Mouse (Mus musculus) CH12.LX (cell line): Measurements from ENCODE around the gene Wdfy1. TPM values are rescaled to one million over a fixed set of nuclear protein-coding genes. Genes with fewer than 3 reads are reported as not detected.

Source experiments
- DNase-seq: peaks from one replicate; pipeline ENCODE4 v3.0.0-alpha.2; 2013; ENCODE audit errors: extremely low read depth
- H3K27ac ChIP-seq: 2 replicates; pipeline ENCODE4 v1.5.1; 2012; ENCODE audit warnings: low read depth, mild to moderate bottlenecking, control low read depth, moderate library complexity; ENCODE audit not compliant: insufficient read depth
- H3K27me3 ChIP-seq: replicated peaks from 2 replicates; pipeline ENCODE3; 2012; ENCODE audit warnings: inconsistent platforms
- H3K36me3 ChIP-seq, 2 experiments: replicated peaks in 1 of 2; 2 replicates each; pipeline versions ENCODE3 to v1.6.1; 2012; ENCODE audit warnings: inconsistent platforms in 1 of 2, low read length in 1 of 2, mild to moderate bottlenecking in 1 of 2, mixed read lengths in 1 of 2, moderate library complexity in 1 of 2; ENCODE audit not compliant: control insufficient read depth in 1 of 2, insufficient read depth in 1 of 2
- H3K4me1 ChIP-seq, 2 experiments: 2 replicates each; pipeline ENCODE4 v1.6.1; 2012; ENCODE audit warnings: inconsistent platforms in 1 of 2, moderate library complexity in 1 of 2; ENCODE audit not compliant: insufficient read depth in 2 of 2, control insufficient read depth in 1 of 2
- H3K4me2 ChIP-seq: 2 replicates; pipeline ENCODE4 v1.6.1; 2012; ENCODE audit warnings: low read depth, mild to moderate bottlenecking, control low read depth; ENCODE audit not compliant: poor library complexity, insufficient read depth, severe bottlenecking
- H3K4me3 ChIP-seq, 3 experiments: fragments of 150-350 bp in 1 of 3; sonication (generic) in 1 of 3; replicated peaks in 1 of 3; 2 replicates each; pipeline versions ENCODE3 to v1.5.1; 2011 to 2012; ENCODE audit warnings: low read depth in 2 of 3, low read length in 2 of 3, mild to moderate bottlenecking in 2 of 3, moderate library complexity in 2 of 3, control low read depth in 1 of 3, improper control_type of control experiment in 1 of 3, inconsistent platforms in 1 of 3, mixed read lengths in 1 of 3; ENCODE audit not compliant: poor library complexity in 1 of 3
- H3K79me2 ChIP-seq: replicated peaks from 2 replicates; pipeline ENCODE4 v1.6.1; 2012; ENCODE audit warnings: mild to moderate bottlenecking, moderate library complexity; ENCODE audit not compliant: control insufficient read depth, poor library complexity, insufficient read depth, severe bottlenecking; ENCODE audit errors: extremely low read depth
- H3K9ac ChIP-seq: 2 replicates; pipeline ENCODE4 v1.6.1; 2012; ENCODE audit warnings: low read depth, mild to moderate bottlenecking, control low read depth, moderate library complexity; ENCODE audit not compliant: insufficient read depth
- H3K9me3 ChIP-seq: replicated peaks from 2 replicates; pipeline ENCODE3; 2012; ENCODE audit warnings: low read length, inconsistent platforms, mixed read lengths
- CHD1 ChIP-seq: IDR thresholded peaks from 2 replicates; pipeline ENCODE4 v1.6.1; 2012; ENCODE audit warnings: low read depth, low read length, improper control_type of control experiment, inconsistent platforms
- IRF4 ChIP-seq: IDR thresholded peaks from 2 replicates; pipeline ENCODE4 v1.6.1; 2014; ENCODE audit warnings: low read depth, mild to moderate bottlenecking, inconsistent platforms, low read length, improper control_type of control experiment
- MAX ChIP-seq: IDR thresholded peaks from 2 replicates; pipeline ENCODE4 v1.6.1; 2011; ENCODE audit warnings: low read length, improper control_type of control experiment
- MEF2A ChIP-seq: IDR thresholded peaks from 2 replicates; pipeline ENCODE4 v1.6.1; 2014; ENCODE audit warnings: low read depth, mild to moderate bottlenecking, inconsistent platforms, low read length, improper control_type of control experiment, borderline replicate concordance
- POLR2A ChIP-seq: IDR thresholded peaks from 2 replicates; pipeline ENCODE4 v1.6.1; 2011; ENCODE audit warnings: low read depth, mild to moderate bottlenecking, improper control_type of control experiment, low read length
- TBP ChIP-seq: conservative IDR thresholded peaks from 2 replicates; pipeline ENCODE4 v1.6.1; 2011; ENCODE audit warnings: low read depth, low read length, improper control_type of control experiment
- USF1 ChIP-seq: IDR thresholded peaks from 2 replicates; pipeline ENCODE4 v1.6.1; 2014; ENCODE audit warnings: low read depth, mild to moderate bottlenecking, inconsistent platforms, low read length, improper control_type of control experiment
- ZKSCAN1 ChIP-seq: IDR thresholded peaks from 2 replicates; pipeline ENCODE4 v1.6.1; 2012; ENCODE audit warnings: low read depth, inconsistent platforms, low read length, improper control_type of control experiment, borderline replicate concordance
- ZNF384 ChIP-seq: IDR thresholded peaks from 2 replicates; pipeline ENCODE4 v1.6.1; 2012; ENCODE audit warnings: low read depth, low read length, improper control_type of control experiment, inconsistent platforms
- dilution Hi-C: fragments of 300-500 bp; cut with MboI; formaldehyde crosslinking; loops from 2 replicates; pipeline ENCODE4 v1.14.3; 2020; ENCODE audit warnings: low sequenced_read_pairs; ENCODE audit not compliant: extremely low pct_unique_long_range_greater_than_20kb, extremely low pct_ligation_motif_present
- in situ Hi-C: fragments of 300-500 bp; cut with MboI; formaldehyde crosslinking; loops from 3 replicates; pipeline ENCODE4 v1.14.3; 2019; ENCODE audit warnings: low sequenced_read_pairs, low pct_ligation_motif_present, low pct_unique_long_range_greater_than_20kb, mixed read lengths
- polyA plus RNA-seq: library from polyadenylated mRNA; unstranded; fragments of >175 nt; gene quantifications from 2 replicates; pipeline ENCODE4 v1.2.1, GENCODE M21; 2012; ENCODE audit warnings: low read depth; ENCODE audit not compliant: insufficient read length
- total RNA-seq, 2 experiments: library from RNA; depleted of rRNA; stranded (reverse); fragments of 300-350 nt in 1 of 2; fragments of >200 nt in 1 of 2; gene quantifications; 2 replicates each; pipeline ENCODE4 v1.2.3; 2012 to 2014

Wdfy1 gene
- total and polyA plus RNA-seq, 3 experiments: 56.3 to 86.3 (median 70.6) TPM

GRCm38 (mm10) chr1:79762282-79763250, 13.4 kb downstream of the Wdfy1 start:
- 0 out of 2 replicates have a peak, but pooled peaks have one; percentile 56 for TF ChIP-seq TBP
- TF ChIP-seq IRF4: peak; percentile 58; the same call in 1 of the 2 replicates
- TF ChIP-seq POLR2A: peak; percentile 47
- TF ChIP-seq CHD1: peak; percentile 68; the same call in 1 of the 2 replicates
- TF ChIP-seq ZNF384: no peak
- no peak for TF ChIP-seq ZKSCAN1
- peak; percentile 78; the same call in 1 of the 2 replicates for TF ChIP-seq MEF2A
- 0 out of 2 replicates have a peak, but pooled peaks have one; percentile 26 for TF ChIP-seq MAX
- 0 out of 2 replicates have a peak overlapping the region, but pooled peaks have one; percentile 11 for H3K9ac ChIP-seq
- H3K4me1 ChIP-seq: peaks cover 12 to 64% of the 10 kb centered on the region in 2 experiments

GRCm38 (mm10) chr1:79761917-79762271, 14.0 kb downstream of the Wdfy1 start:
- no peaks in the 10 kb centered on the region for H3K9me3 ChIP-seq
- in situ Hi-C loops: loop anchor here (25.0 kb wide), 1 partner anchor 725 kb away; no protein-coding TSS in a partner anchor
- peak overlapping the region; percentile 62 for H3K4me2 ChIP-seq
- dilution Hi-C loops: no loop called here
- H3K27me3 ChIP-seq: no peaks in the 10 kb centered on the region
- H3K9ac ChIP-seq: 0 out of 2 replicates have a peak overlapping the region, but pooled peaks have one; percentile 11
- peak overlapping the region in 2 of 3 experiments; percentile 50 to 99 for H3K4me3 ChIP-seq
- no peak overlapping the region for H3K27ac ChIP-seq
- DNase-seq: no peak
- H3K36me3 ChIP-seq: peaks cover 0 to 7% of the 10 kb centered on the region in 2 experiments
- peaks cover 12 to 64% of the 10 kb centered on the region in 2 experiments for H3K4me1 ChIP-seq
- 0 out of 2 replicates have a peak, but pooled peaks have one; percentile 1 for TF ChIP-seq MEF2A
- no peak for TF ChIP-seq USF1
- TF ChIP-seq ZNF384: peak; percentile 79
- H3K79me2 ChIP-seq: peaks cover 34% of the 10 kb centered on the region

More at GRCm38 (mm10) chr1:79762282-79763250, 13.4 kb downstream of the Wdfy1 start:
- Histone ChIP-seq H3K36me3 (peaks cover 0 to 7% of the 10 kb centered on the region in 2 experiments), H3K9me3 (no peaks in the 10 kb centered on the region), H3K27ac (peak overlapping the region; percentile 71), H3K4me3 (peak overlapping the region; percentile 3 to 99 (median 17)), H3K27me3 (no peaks in the 10 kb centered on the region), H3K79me2 (peaks cover 29% of the 10 kb centered on the region), H3K4me2 (peak overlapping the region; percentile 62)
- dilution Hi-C loops: no loop called here
- in situ Hi-C loops: loop anchor here (25.0 kb wide), 1 partner anchor 725 kb away; no protein-coding TSS in a partner anchor
- peak; percentile 86 for DNase-seq
